Mouse (Mus musculus) limb, embryonic 15.5 days (tissue): ENCODE data around the gene Hoxa6. TPM values are rescaled to one million over a fixed set of nuclear protein-coding genes. Genes with fewer than 3 reads are reported as not detected.

Source experiments
- ATAC-seq: fragments of 200-750 bp; cut with Nextera tagmentation; 2 replicates; pipeline ENCODE4 v1.8.0; 2017; ENCODE audit warnings: low read depth, moderate TSS enrichment; ENCODE audit not compliant: insufficient number of reproducible peaks, low FRiP score, low TSS enrichment
- H3K27ac ChIP-seq: fragments of 300-500 bp; sonication (generic); 2 replicates; pipeline ENCODE4 v1.5.1; 2015; ENCODE audit warnings: moderate library complexity, mild to moderate bottlenecking, inconsistent platforms
- H3K27me3 ChIP-seq: fragments of 300-500 bp; sonication (generic); 2 replicates; pipeline ENCODE4 v1.6.1; 2015; ENCODE audit warnings: inconsistent platforms
- H3K36me3 ChIP-seq: fragments of 300-500 bp; sonication (generic); 2 replicates; pipeline ENCODE4 v1.6.1; 2015; ENCODE audit warnings: inconsistent platforms
- H3K4me1 ChIP-seq: fragments of 300-500 bp; sonication (generic); 2 replicates; pipeline ENCODE4 v1.6.1; 2015; ENCODE audit warnings: inconsistent platforms
- H3K4me2 ChIP-seq: fragments of 300-500 bp; sonication (generic); 2 replicates; pipeline ENCODE4 v1.6.1; 2015; ENCODE audit warnings: mild to moderate bottlenecking, inconsistent platforms
- H3K4me3 ChIP-seq: fragments of 300-500 bp; sonication (generic); 2 replicates; pipeline ENCODE4 v1.5.1; 2015; ENCODE audit warnings: mild to moderate bottlenecking, inconsistent platforms
- H3K9ac ChIP-seq: fragments of 300-500 bp; sonication (generic); 2 replicates; pipeline ENCODE4 v1.6.1; 2015; ENCODE audit warnings: inconsistent platforms
- H3K9me3 ChIP-seq: fragments of 300-500 bp; sonication (generic); 2 replicates; pipeline ENCODE4 v1.6.1; 2016; ENCODE audit warnings: inconsistent platforms
- WGBS: fragments of 180-500 bp; shearing (Covaris S2); methylation state at CpG from one replicate; pipeline ENCODE4 v1.1.7; 2015; 5-methylcytosine and 5-hydroxymethylcytosine counted together
- polyA plus RNA-seq: library from polyadenylated mRNA; unstranded; fragments of >200 nt; fragmentation: Nextera tagmentation; extraction: Ambion mirVana; gene quantifications from 2 replicates; pipeline ENCODE4 v1.2.1, GENCODE M21; 2015

Hoxa6 gene
- polyA plus RNA-seq, 1 experiment from 2014 or later = 1.1 TPM

- WGBS = 18% methylated on average over 6 of the region's 6 CpGs
- Histone ChIP-seq H3K9me3 (no peaks in the 10 kb centered on the region), H3K4me1 (peaks cover 50% of the 10 kb centered on the region), H3K4me3 (peak overlapping the region; percentile 39), H3K4me2 (peak overlapping the region; percentile 53), H3K27ac (no peak overlapping the region), H3K27me3 (peaks cover 78% of the 10 kb centered on the region), H3K36me3 (no peaks in the 10 kb centered on the region), H3K9ac (no peak overlapping the region)
- no peak for ATAC-seq
These were observed 32.1 kb downstream of the Hoxa6 start for GRCm38 (mm10) chr6:52176391-52176790.

GRCm38 (mm10) chr6:52175864-52176263, 32.7 kb downstream of the Hoxa6 start:
- peak overlapping the region; percentile 53 for H3K4me2 ChIP-seq
- H3K4me3 ChIP-seq = peak overlapping the region; percentile 39
- H3K9me3 ChIP-seq = no peaks in the 10 kb centered on the region
- peaks cover 78% of the 10 kb centered on the region for H3K27me3 ChIP-seq
- H3K27ac ChIP-seq = 0 out of 2 replicates have a peak overlapping the region, but pooled peaks have one; percentile 38
- H3K36me3 ChIP-seq = no peaks in the 10 kb centered on the region
- H3K9ac ChIP-seq = peak overlapping the region; percentile 27; the same call in 1 of the 2 replicates
- 1% methylated on average over 18 of the region's 35 CpGs for WGBS
- peaks cover 50% of the 10 kb centered on the region for H3K4me1 ChIP-seq
- ATAC-seq = no peak

- Histone ChIP-seq H3K27ac (peak overlapping the region; percentile 38; the same call in 1 of the 2 replicates), H3K4me2 (peak overlapping the region; percentile 53), H3K4me3 (peak overlapping the region; percentile 39), H3K9ac (peak overlapping the region; percentile 27; the same call in 1 of the 2 replicates), H3K4me1 (peaks cover 54% of the 10 kb centered on the region), H3K9me3 (no peaks in the 10 kb centered on the region), H3K27me3 (peaks cover 78% of the 10 kb centered on the region), H3K36me3 (0 out of 2 replicates have a peak, but pooled peaks cover under 1% of the 10 kb centered on the region)
- WGBS = 15% methylated on average over 40 of the region's 41 CpGs
- no peak for ATAC-seq
These were observed 33.4 kb downstream of the Hoxa6 start for GRCm38 (mm10) chr6:52174968-52175751.

GRCm38 (mm10) chr6:52173648-52174047, 34.9 kb downstream of the Hoxa6 start:
- Histone ChIP-seq H3K4me1 (peaks cover 52% of the 10 kb centered on the region), H3K36me3 (peaks cover 5% of the 10 kb centered on the region; the same call in 1 of the 2 replicates), H3K4me2 (no peak overlapping the region), H3K27me3 (peaks cover 73% of the 10 kb centered on the region), H3K4me3 (no peak overlapping the region), H3K27ac (no peak overlapping the region), H3K9ac (no peak overlapping the region), H3K9me3 (no peaks in the 10 kb centered on the region)
- WGBS = 28% methylated on average over 4 of the region's 4 CpGs
- no peak for ATAC-seq

GRCm38 (mm10) chr6:52172501-52172900, 36.0 kb downstream of the Hoxa6 start:
- WGBS = 4% methylated on average over 35 of the region's 35 CpGs
- Histone ChIP-seq H3K4me2 (peak overlapping the region; percentile 64), H3K36me3 (peaks cover 5% of the 10 kb centered on the region; the same call in 1 of the 2 replicates), H3K4me3 (peak overlapping the region; percentile 38), H3K9me3 (no peaks in the 10 kb centered on the region), H3K9ac (no peak overlapping the region), H3K27me3 (peaks cover 77% of the 10 kb centered on the region), H3K4me1 (peaks cover 51% of the 10 kb centered on the region), H3K27ac (peak overlapping the region; percentile 59; the same call in 1 of the 2 replicates)
- ATAC-seq = peak; percentile 71

GRCm38 (mm10) chr6:52171938-52172337, 36.6 kb downstream of the Hoxa6 start:
- H3K4me1 ChIP-seq = peaks cover 46% of the 10 kb centered on the region
- ATAC-seq = no peak; the same call in 1 of the 2 replicates
- H3K4me2 ChIP-seq = peak overlapping the region; percentile 64
- H3K27me3 ChIP-seq = peaks cover 75% of the 10 kb centered on the region
- WGBS = 35% methylated on average over 7 of the region's 7 CpGs
- H3K36me3 ChIP-seq = peaks cover 5% of the 10 kb centered on the region; the same call in 1 of the 2 replicates
- H3K9ac ChIP-seq = no peak overlapping the region
- H3K4me3 ChIP-seq = peak overlapping the region; percentile 38; the same call in 1 of the 2 replicates
- H3K9me3 ChIP-seq = no peaks in the 10 kb centered on the region
- peak overlapping the region; percentile 47; the same call in 1 of the 2 replicates for H3K27ac ChIP-seq

- WGBS = 32% methylated on average over 4 of the region's 4 CpGs
- peaks cover 75% of the 10 kb centered on the region for H3K27me3 ChIP-seq
- H3K9me3 ChIP-seq = no peaks in the 10 kb centered on the region
- no peak overlapping the region for H3K4me3 ChIP-seq
- 0 out of 2 replicates have a peak overlapping the region, but pooled peaks have one; percentile 2 for H3K27ac ChIP-seq
- no peak overlapping the region for H3K4me2 ChIP-seq
- ATAC-seq = no peak
- H3K9ac ChIP-seq = no peak overlapping the region
- peaks cover 39% of the 10 kb centered on the region for H3K4me1 ChIP-seq
- H3K36me3 ChIP-seq = peaks cover 5% of the 10 kb centered on the region; the same call in 1 of the 2 replicates
These were observed 37.2 kb downstream of the Hoxa6 start for GRCm38 (mm10) chr6:52171331-52171730.

GRCm38 (mm10) chr6:52170898-52171223, 37.7 kb downstream of the Hoxa6 start:
- Histone ChIP-seq H3K27me3 (peaks cover 78% of the 10 kb centered on the region), H3K4me1 (peaks cover 36% of the 10 kb centered on the region), H3K9me3 (no peaks in the 10 kb centered on the region), H3K4me2 (no peak overlapping the region), H3K9ac (no peak overlapping the region), H3K36me3 (peaks cover 5% of the 10 kb centered on the region; the same call in 1 of the 2 replicates), H3K27ac (peak overlapping the region; percentile 47; the same call in 1 of the 2 replicates), H3K4me3 (no peak overlapping the region)
- no peak for ATAC-seq
- WGBS = 57% methylated on average over 5 of the region's 5 CpGs

GRCm38 (mm10) chr6:52170166-52170897, 38.2 kb downstream of the Hoxa6 start:
- peaks cover 5% of the 10 kb centered on the region; the same call in 1 of the 2 replicates for H3K36me3 ChIP-seq
- H3K27ac ChIP-seq = peak overlapping the region; percentile 47; the same call in 1 of the 2 replicates
- H3K9me3 ChIP-seq = no peaks in the 10 kb centered on the region
- peaks cover 36% of the 10 kb centered on the region for H3K4me1 ChIP-seq
- H3K4me2 ChIP-seq = no peak overlapping the region
- H3K4me3 ChIP-seq = no peak overlapping the region
- 61% methylated on average over 40 of the region's 40 CpGs for WGBS
- H3K9ac ChIP-seq = no peak overlapping the region
- H3K27me3 ChIP-seq = peaks cover 80% of the 10 kb centered on the region
- ATAC-seq = no peak

- peaks cover 36% of the 10 kb centered on the region for H3K4me1 ChIP-seq
- WGBS = 66% methylated on average over 16 of the region's 16 CpGs
- no peak overlapping the region for H3K4me3 ChIP-seq
- ATAC-seq = no peak
- H3K9ac ChIP-seq = no peak overlapping the region
- H3K4me2 ChIP-seq = no peak overlapping the region
- no peaks in the 10 kb centered on the region for H3K9me3 ChIP-seq
- H3K27ac ChIP-seq = no peak overlapping the region
- H3K36me3 ChIP-seq = peaks cover 5% of the 10 kb centered on the region; the same call in 1 of the 2 replicates
- peaks cover 76% of the 10 kb centered on the region for H3K27me3 ChIP-seq
These were observed 38.9 kb downstream of the Hoxa6 start for GRCm38 (mm10) chr6:52169499-52170165.
